Mouse (Mus musculus) bone marrow macrophage, adult 2 months (primary cell): ENCODE measurements at regions not wholly inside any gene's neighbourhood (a gene's known extent, or its start where the extent isn't known, plus 50 kb on each side); places are given as distances from the start of the nearest gene placed in this dataset.

Experiments used
- H3K27ac ChIP-seq: 2 replicates; pipeline ENCODE4 v1.5.1; 2012; ENCODE audit warnings: low read depth, low read length; ENCODE audit not compliant: insufficient read depth
- H3K4me1 ChIP-seq: 2 replicates; pipeline ENCODE4 v1.6.1; 2012; ENCODE audit warnings: low read length; ENCODE audit not compliant: control insufficient read depth, insufficient read depth
- H3K4me3 ChIP-seq: 2 replicates; pipeline ENCODE4 v1.5.1; 2012; ENCODE audit warnings: mild to moderate bottlenecking, low read length, moderate library complexity; ENCODE audit not compliant: insufficient read depth
- CTCF ChIP-seq: IDR thresholded peaks from 2 replicates; pipeline ENCODE4 v1.5.1; 2012; ENCODE audit warnings: low read depth, mild to moderate bottlenecking, low read length, moderate library complexity
- POLR2A ChIP-seq: IDR thresholded peaks from 2 replicates; pipeline ENCODE4 v1.6.1; 2012; ENCODE audit warnings: mild to moderate bottlenecking, low read depth, low read length, borderline replicate concordance

- no peak overlapping the region for H3K4me3 ChIP-seq
Observed at GRCm38 (mm10) chr1:88600145-88600544, 90.3 kb upstream of the Glrp1 start.

GRCm38 (mm10) chr1:88594484-88595254 is 84.8 kb upstream of the Glrp1 start:
- TF ChIP-seq CTCF (no peak), POLR2A (no peak)
- no peak overlapping the region for H3K27ac ChIP-seq
- no peak overlapping the region for H3K4me3 ChIP-seq
- peaks cover 4% of the 10 kb centered on the region for H3K4me1 ChIP-seq

More at GRCm38 (mm10) chr1:88600145-88600544, 90.3 kb upstream of the Glrp1 start:
- TF ChIP-seq POLR2A: no peak
- TF ChIP-seq CTCF: no peak
- Histone ChIP-seq H3K4me1 (no peaks in the 10 kb centered on the region), H3K27ac (no peak overlapping the region)

GRCm38 (mm10) chr1:88592036-88592435 is 82.2 kb upstream of the Glrp1 start:
- Histone ChIP-seq H3K4me3 (no peak overlapping the region), H3K27ac (no peak overlapping the region), H3K4me1 (peaks cover 23% of the 10 kb centered on the region)
- TF ChIP-seq CTCF (no peak), POLR2A (no peak)

DNA sequence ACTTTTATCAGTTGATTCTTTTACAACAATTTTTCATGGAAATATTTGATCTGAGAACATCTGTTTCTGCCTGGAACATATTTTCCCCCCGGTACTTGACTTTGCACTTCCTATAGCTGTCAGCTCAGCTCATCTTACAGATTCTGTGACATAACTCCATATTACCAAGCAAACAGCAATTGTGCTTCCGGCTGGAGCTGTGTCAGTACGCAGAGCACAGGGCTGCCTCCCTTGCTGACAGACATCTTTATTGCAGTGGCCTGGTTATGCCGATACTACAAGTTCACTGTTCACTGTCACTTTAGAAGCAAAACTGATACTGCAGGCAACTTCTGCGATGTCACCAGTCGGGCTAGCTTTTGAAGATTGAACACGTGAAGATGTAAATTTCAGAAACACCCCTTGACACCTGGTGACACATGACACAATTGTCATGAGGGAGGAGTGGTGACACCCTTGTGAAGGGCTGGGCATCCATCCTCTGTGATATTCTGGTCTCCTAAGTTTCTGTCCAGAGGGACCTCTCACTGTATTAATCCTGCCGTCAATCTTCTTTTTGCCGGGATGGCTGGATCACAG is 81.0 kb upstream of the Glrp1 start:
- Histone ChIP-seq H3K4me1 (peaks cover 33% of the 10 kb centered on the region), H3K27ac (no peak overlapping the region), H3K4me3 (no peak overlapping the region)
- TF ChIP-seq CTCF (no peak), POLR2A (no peak)

DNA sequence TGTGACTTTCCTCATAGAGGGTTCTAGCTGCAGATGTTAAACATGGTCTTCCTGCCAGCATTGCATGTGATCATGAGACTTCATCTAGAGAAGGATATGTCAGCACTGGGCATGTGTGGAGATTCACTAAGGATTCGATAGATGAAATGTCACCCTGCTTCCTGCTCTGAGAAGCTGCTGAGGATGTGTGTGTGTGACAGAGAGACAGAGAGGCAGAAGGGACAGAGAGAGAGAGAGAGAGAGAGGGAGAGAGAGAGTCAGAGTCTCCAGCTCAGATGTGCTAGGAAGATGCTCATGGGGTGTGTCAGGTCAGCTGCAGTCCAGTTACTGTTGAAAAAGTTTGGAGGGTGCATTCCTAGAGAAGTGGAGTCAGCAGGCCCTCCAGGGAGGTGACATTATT is 78.9 kb upstream of the Glrp1 start:
- TF ChIP-seq CTCF: no peak
- TF ChIP-seq POLR2A: no peak
- H3K27ac ChIP-seq: peak overlapping the region; percentile 98

GRCm38 (mm10) chr1:88586823-88587820 is 77.3 kb upstream of the Glrp1 start:
- peak overlapping the region; percentile 98 for H3K27ac ChIP-seq
- H3K4me3 ChIP-seq: peak overlapping the region; percentile 17
- TF ChIP-seq POLR2A: no peak
- no peak for TF ChIP-seq CTCF
- peaks cover 46% of the 10 kb centered on the region for H3K4me1 ChIP-seq

More for the DNA sequence above, 78.9 kb upstream of the Glrp1 start:
- no peak overlapping the region for H3K4me3 ChIP-seq
- peaks cover 49% of the 10 kb centered on the region for H3K4me1 ChIP-seq

GRCm38 (mm10) chr1:88586128-88586527 is 76.3 kb upstream of the Glrp1 start:
- peak overlapping the region; percentile 20 for H3K27ac ChIP-seq
- no peak for TF ChIP-seq POLR2A
- no peak for TF ChIP-seq CTCF
- peaks cover 48% of the 10 kb centered on the region for H3K4me1 ChIP-seq
- H3K4me3 ChIP-seq: no peak overlapping the region

DNA sequence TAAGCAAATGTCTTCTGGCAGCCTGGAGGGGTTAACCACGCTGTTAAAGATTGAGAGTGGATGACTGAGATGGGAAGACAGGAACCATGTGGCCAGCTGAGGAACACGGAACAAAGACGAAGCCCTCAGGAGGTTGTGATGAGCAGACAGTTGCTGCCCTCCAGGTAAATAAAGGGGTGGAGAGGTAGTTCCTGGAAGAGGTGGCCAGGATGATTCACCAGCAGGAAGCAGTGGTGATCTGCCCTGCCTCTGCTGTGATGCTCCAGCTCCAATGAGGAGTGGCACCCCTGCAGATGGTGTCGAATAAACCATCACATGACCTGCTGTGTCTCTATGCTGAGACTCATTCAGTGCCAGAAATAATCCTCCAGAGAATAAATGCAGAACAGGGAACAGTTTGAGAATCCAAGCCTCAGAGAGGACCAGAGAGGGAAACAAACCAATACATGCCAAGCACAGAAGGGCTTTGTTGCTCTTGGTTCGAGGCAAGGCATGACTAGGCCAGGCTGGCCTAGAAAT is 74.7 kb upstream of the Glrp1 start:
- H3K4me1 ChIP-seq: peaks cover 47% of the 10 kb centered on the region
- H3K4me3 ChIP-seq: no peak overlapping the region
- TF ChIP-seq CTCF (no peak), POLR2A (no peak)
- peak overlapping the region; percentile 26 for H3K27ac ChIP-seq

GRCm38 (mm10) chr1:88578231-88578620 is 68.4 kb upstream of the Glrp1 start:
- TF ChIP-seq POLR2A: no peak
- H3K27ac ChIP-seq: no peak overlapping the region
- H3K4me3 ChIP-seq: no peak overlapping the region
- peaks cover 20% of the 10 kb centered on the region for H3K4me1 ChIP-seq
